Mouse (Mus musculus): Measurements from ENCODE around the gene Mrpl54.

Gene Mrpl54

DNA sequence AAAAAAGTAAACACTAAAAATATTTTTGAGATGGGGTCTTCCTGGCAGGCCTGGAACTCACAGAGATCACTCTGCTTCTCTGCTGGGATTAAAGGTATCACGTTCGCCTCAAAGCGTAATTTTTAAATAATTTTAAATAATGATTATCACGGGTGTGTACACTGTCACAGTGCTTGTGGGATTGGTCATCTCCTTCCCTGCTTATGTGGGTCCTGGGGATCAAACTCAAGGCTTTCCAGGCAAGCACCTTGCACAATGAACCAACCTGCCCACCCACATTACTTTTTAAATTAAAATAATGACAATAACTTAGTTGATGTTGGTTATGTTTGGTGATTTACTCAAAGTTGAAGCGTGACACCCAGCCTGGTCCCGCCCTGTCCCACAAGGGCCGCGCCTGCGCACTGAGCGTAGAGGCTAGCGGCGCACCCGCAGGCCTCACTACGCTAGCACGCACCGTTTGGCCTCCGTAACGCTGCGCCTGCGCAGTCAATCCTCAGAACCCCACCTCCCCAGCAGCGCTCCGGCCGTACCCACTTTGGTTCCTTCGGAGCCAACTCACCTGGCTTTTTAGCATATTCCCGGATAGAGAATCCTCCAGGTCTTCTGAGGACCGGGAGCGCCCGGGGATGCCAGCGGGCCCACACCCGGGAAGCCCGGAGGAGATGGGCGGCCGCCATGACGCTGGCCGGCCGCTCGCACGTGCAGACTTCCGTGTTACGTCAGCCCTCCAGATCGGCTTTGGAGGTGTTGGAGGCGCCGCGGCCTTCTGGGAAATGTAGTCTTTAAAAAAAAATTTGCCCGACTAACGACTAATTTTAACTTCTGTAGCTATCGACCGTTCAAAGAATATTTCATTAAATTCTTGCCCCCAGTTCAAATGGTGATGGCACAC is at the start of gene Mrpl54, which contains the start of gene Apba3:
TSS of gene Mrpl54 (minus strand) at position 724 of the 895 bp plus-strand sequence.
TSS of gene Apba3 (plus strand) at position 750 of the 895 bp plus-strand sequence.
- peak; percentile 97 to 98 for DNase-seq

DNA sequence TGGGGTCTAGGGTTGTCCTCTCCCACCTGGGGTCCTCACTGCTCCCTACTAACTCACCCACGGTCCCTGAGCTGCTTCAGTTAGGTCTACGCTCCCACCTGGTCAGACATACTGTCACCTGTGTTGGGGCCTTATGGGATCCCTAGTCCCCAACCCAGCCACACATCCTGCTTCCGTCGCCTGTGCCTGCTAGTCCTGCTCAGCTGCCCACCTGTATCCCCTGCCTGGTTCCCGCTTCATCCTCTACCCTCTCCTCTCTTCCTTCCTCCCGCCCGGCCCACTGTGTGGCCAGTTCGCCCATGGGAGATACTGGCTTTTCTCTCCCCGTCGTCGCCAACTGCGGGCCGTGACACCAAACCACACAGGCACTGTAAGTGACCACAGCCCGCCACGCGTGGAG is 48.9 kb upstream of the Mrpl54 start:
- DNase-seq = no peak

DNA sequence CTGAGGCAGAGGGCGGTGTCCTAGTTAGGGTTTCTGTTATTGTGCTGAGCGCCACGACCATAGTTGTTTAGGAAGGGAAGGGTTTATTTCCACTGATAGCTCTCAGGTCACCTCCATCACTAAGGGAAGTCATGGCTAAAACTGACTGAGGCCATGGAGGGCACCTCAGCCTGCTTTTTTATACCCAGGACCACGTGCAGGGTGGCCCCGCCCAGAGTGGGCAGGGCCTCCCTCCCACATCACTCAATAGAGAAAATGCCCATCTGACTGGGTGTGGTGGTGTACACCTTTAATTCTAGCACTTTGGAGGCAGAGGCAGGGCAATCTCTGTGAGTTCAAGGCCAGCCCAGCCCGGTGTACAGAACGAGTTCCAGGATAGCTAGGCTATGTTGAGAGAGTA is 47.5 kb upstream of the Mrpl54 start:
- DNase-seq = no peak

DNA sequence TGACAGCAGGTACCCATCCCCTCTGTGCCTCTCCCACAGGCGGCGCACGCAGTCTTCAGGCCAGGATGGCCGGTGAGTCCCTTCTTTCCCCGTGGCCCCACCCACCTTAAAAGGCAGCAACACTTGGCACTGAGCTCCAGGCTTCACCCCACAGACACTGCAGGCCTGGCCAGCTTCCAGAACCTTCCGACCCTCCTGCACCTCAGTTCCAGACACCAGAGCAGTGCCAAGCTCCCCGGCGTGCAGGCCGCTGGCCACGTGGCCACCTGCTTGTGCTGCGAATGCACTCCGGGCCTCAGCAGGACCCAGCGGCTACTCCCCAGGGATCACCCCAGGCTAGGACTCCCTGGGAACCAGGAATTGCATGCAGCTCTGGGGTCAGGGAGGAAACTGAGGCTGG is 46.8 kb upstream of the Mrpl54 start:
- no peak for DNase-seq

DNA sequence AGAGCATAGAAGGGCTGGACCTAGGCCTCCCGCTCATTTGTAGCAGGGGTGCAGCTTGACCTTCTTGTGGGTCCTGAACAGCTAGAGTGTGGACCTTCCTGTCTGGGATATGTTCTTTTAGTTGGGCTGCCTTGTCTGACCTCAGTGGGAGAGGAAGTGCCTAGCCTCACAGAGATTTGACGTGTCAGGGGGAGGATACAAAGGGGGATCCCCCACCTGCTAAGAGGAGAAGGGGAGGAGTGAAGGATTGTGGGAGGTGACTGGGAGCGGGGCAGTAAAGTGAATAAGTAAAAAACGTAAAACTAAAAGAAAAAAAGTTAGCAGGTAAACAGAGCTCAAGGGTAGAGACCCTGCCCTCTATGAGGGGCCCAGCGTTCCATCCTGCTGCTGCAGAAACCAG is 42.8 kb upstream of the Mrpl54 start:
- no peak for DNase-seq

DNA sequence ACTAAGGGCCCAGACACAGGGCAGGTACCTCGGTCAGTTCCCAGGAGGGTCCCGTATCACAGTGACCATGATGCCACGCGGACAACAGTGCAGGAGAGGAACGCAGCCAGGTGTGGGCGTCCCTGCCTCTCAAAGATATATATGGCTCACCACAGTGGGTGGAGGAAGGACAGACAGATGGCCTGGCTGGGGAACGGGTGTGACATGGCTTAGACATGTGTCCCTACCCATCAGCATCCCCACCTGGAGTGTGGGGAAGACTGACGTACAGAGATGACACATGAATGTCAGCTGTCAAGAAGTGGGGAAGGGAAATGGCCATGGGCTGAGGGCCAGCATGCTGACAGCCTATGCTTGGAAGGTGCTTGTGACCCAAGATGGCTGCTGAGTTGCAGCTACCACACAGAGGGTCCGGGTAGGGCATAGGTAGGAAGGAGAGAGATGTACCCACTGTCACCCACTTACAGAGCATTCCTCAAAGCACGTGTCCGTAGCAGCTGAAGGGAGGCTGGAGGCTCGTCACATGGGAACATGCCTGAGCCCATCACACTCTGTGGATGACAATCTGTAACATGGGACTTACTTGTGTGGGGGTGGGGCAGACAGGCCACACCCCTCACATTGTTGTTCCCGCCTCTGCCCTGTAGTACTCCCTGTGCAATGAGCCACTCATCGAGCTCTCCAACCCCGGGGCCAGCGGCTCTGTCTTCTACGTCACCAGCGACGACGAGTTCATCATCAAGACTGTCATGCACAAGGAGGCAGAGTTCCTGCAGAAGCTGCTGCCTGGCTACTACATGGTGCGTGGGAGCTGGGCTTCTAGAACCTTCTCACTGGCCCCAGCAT is 40.3 kb upstream of the Mrpl54 start:
- DNase-seq = no peak

DNA sequence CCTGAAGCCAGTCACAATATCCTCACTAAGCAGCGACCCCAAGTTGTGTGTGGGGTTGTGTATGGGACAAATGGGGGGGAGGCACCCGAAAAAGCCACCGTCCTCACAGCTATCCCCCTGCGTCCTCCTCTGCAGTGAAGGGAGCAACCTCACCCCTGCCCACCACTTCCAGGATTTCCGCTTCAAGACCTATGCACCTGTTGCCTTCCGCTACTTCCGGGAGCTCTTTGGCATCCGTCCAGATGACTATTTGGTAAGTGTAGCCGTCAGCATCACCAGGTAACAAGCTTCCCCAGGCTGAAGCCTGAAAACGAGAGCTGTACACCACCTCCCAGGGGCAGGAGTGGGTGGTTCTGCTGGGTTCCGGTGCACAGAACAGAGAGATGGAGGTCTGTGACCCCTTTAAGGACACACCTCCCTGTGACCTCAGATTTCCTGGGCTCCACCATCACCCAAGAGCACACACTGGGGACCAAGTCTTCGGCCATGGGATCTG is 39.5 kb upstream of the Mrpl54 start:
- no peak for DNase-seq

DNA sequence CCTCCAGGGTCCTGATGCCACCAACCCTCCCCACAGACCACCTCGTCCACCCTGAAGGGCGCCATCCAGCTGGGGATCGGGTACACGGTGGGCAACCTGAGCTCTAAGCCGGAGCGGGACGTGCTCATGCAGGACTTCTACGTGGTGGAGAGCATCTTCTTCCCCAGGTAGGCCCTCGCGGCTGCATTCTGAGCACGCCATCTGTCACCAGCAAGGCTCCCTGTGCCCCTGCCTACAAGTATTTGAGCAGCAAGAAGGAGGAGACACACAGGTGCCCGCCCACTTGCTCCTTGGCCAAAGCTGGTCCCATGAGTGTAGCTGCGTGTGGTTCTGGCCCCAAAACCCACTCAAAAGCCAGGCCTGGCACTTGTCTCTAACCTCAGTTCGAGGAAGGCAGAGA is 38.9 kb upstream of the Mrpl54 start:
- DNase-seq = peak in 1 of 2 experiments; percentile 67

DNA sequence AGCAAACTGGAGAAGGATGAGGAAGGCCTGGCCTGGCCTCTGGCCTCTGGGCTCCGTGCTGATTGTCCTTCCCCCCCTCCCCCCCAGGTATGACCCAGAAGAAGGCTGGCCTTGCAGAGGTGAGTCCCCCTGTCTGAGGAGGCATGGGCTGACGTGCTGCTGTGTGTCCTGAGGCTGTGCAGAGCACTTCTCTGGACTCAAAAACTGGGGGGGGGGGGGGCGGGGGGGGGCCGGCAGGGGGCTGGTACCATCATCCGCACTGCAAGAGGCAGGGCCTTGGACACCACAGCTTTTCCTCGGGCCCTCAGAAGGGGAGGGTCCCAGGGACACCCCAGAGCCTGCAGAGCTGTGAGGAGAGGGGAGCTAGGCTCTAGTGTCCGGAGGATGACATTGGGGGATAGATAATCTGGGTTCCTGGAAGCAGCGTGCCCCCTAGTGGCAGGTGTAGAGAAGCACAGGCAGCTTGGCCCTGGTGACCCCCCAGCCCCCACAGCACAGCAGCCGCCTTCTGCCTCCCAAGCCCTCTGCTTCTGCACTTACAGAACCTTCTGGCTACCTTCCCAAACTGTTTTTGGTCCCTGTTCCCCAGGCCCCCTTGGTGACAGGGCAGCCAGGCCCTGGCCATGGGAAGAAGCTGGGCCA is 38.0 kb upstream of the Mrpl54 start:
- peak; percentile 81 to 87 for DNase-seq

DNA sequence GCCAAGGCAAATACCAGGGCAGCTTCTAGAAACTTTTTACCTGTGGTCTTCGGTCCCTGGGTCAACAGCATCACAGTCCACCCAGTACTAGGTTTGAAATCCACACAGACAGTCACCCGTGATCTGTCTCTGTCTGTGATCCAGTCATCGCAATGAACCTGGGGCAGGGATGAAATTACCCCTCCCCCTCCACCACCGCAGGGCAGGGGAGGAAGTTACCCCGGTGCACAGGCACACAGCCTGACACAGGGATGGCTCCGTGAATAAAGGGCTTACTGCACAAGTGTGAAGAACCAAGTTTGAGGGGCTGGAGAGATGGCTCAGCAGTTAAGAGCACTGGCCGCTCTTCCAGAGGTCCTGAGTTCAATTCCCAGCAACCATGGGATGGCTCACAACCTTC is 37.0 kb upstream of the Mrpl54 start:
- DNase-seq = no peak

DNA sequence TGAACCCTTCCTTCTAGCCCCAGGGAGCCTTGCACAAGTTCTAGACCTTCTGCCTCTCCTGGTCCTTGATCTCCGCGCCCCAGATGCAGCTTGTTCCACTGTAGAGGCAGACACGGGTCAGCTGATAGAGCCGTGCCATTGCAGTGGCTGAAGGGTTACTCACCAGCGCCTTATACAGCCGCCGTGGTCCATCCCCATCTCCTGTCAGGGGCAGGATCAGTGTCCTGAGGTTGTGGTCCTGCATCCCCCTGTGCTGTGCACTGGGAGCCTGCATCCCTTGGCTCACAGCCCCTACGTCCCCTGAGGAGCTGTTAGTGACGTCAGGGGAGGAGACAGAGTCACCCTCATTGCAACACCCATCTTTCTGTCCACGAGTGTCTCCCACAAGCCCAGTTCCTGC is 36.5 kb upstream of the Mrpl54 start:
- no peak for DNase-seq

DNA sequence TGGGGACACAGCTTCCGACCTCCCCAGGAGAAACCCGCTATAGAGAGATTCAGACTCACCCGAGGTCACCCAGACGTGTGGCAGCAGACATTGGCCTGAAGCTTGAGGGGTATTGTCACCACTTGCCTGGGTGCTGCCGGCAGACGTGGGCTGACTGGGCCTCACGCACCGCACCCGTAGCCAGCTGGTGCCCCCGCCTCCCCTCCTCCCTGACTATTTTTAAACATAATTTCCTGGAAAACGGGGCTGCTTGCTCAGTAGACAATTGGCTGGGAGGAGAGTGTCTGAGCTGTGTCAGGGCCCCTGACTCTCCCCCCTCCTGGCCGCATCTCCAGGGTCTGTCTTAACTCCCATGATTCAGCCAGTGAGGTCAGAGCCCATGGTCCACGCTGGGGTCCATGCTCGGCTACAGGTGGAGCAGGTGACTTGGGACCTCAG is 36.1 kb upstream of the Mrpl54 start:
- DNase-seq = no peak

DNA sequence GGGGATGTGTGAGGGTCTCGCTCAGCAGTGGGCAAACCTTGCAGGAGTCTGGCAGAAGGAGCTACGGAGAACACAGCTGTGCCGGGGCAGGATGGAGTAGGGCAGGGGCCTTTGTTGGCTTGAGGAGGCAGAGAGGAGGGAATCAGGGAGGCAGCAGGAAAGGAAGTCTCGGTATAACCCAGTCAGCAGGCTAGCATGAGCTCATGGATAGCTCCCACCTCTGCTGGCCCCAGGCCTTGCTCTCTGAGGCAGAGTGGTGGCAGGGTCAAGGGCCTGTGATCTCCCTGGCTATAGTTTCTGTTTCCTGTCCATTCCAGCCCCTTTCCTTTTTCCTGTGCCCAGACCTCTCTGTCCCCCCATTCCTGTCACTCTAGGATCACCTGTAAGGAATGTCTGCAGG is 35.6 kb upstream of the Mrpl54 start:
- DNase-seq = no peak

DNA sequence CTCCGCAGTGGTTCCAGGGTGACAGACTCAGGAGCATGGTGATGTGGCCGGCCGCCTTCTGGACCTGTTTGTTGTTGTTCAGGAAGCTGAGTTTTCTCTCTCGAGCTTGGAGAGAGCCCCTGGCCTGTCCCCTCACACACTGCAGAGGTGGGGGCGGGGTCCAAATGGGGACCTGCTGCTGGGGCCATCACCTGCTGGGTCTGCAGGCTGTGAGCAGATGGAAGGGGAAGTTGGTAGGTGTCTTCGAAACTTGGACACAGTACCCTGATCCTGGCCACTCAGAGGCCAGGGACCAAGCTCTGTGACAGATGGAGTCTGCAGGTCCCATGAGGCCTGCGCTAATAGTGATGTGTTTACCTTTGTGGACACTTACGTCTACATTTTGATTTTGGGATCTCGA is 34.6 kb upstream of the Mrpl54 start:
- peak; percentile 68 to 78 for DNase-seq

DNA sequence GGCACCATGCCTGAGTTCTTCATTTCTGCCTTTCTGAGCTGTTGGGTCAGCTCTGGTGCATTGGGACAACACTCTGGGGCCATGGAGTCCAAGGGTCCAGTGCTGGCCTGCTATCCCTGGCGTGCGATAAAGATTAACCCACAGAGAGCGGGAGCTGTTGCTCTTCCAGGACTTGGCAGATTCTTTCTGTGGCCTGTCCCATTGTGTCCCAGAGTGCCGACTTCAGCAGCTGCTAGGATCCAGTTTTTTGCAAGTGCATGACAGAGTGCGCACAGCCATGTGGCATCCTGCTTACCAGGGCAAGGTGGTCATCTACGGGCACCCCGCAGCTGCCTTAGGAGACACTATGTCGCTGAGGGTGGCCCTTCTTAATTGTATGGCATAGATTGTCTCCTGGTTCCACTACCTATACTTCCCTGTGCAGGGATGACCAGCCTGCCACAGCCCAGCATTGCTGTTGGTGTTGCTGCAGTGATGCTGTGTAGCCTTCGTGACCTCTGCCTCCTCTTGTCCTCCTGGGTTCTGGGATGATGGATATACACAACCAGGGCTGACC is 33.7 kb upstream of the Mrpl54 start:
- no peak for DNase-seq

DNA sequence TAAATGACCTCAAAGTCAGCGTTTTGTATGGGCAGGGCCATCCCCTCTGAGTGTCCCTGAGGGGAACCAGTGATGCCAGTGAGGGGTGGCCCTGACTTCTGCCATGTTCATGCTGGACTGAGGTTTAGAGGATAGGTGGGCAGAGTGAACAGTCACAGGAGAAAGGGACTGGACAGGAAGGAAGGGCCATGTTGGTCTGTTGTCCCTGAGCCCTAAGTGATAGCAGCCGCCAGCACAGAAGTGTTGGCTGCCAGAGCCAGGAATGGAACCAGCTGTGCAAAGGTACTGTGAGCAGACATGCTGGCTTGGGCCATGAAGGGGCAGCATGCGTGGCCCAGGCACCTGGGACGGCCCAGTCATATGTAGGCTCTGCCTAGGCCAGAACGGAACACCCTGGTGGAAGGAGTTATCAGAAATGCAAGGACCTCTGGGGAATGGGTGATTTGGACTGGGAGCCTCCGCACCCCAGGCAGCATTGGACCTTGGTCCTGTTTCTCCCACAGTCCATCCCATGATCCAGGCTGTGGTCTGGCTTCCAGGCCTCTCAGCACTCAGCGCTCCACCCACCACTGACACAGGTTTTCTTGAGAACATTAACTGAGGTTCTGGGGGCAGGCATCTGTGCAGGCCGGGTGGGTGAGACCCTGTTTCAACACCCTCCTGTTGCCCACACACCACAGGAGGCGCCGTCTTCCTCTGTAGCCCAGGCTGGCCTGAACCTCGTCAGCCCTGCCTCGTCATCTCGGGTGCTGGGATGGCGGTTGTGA is 33.0 kb upstream of the Mrpl54 start:
- no peak for DNase-seq

DNA sequence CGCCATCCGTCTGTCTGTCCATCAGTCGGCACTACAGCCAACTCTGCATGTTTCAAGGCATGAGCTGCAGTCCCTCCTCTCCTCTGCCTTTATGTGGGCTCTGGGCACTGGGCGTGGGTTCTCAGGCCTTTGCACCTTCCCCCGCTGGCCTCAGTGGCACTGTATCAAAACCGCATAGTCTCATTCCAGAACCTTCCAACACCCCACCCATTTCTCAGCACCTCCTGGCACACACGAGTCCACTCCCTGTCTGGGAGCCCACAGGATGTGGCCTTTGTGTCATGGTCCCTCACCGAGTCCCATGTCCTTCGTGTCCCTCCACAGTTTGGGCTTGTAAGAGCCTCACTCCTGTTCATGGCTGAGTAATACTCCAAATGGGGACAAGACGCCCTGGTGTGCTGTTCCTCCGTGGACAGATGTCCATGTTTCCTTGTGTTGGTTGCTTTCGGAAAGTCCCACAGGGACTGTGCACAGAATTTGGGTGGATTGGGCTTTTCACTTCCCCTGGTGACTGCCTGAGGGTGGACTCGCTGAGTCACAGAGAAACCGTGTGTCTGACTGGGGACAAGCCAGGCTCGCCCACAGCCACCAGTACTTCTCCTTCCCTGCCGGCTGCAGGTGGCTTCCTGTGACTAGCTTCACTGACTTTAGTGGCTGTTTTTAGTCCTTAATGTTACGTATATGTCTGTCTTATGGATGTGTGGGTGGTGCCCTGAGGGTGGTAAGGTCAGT is 31.8 kb upstream of the Mrpl54 start:
- no peak for DNase-seq

DNA sequence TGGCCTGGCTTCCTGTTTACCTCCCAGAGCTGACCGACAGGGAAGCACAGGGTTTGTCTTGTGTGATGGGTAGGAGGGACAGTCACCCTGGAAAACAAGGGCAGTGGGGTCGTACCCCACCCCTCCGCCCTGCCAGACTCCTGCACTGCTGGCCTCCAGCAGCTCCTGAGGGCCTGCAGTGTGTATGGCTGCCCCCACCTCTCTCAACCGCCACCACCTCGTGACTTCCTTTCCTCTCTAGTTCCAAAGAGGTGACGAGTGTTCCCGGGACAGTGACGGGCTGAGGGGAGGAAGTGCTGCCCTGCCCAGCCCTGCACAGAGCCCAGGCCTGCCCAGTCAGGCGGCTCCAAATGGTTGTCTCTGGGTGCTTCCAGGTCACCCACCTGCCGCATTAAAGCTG is 31.1 kb upstream of the Mrpl54 start:
- DNase-seq = no peak

DNA sequence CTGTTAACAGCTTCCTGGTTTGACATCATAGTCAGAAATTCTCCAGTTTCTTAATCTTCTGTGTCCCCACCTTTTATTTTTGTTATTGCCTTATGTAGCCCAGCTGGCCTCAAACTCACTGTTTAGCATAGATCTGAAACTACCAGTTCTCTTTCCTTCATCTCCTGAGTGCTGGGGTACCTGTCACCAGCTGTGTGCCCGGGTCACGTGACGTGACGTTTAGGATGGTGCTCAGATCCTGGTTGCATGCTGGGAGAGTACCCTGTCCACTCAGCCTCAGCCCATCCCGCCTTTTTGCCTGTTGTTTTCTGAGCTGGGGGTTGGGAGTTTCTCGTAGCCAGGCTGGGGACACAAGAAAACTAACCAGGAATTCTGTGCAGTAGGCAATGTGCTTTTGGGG is 30.5 kb upstream of the Mrpl54 start:
- no peak for DNase-seq

DNA sequence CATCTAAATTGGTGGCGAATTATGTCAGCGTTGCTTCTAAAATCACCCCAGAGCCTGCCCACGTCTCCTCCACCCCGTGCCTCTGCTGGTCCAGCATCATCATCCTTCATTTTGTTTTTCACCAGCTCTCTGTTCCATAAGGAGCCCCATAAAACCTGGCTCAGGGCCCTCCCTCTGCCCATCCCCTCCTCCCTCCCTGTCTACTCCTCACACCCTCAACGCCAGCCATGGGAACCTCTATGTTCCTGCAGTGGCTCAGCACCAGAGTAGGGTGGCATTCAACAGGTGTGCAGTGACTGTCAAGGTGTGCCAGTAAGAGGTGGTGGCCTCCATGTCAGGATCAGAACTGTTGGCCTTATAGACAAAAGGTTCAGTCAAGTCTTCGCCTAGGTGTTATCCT is 28.5 kb upstream of the Mrpl54 start:
- DNase-seq = peak in 1 of 2 experiments; percentile 44

DNA sequence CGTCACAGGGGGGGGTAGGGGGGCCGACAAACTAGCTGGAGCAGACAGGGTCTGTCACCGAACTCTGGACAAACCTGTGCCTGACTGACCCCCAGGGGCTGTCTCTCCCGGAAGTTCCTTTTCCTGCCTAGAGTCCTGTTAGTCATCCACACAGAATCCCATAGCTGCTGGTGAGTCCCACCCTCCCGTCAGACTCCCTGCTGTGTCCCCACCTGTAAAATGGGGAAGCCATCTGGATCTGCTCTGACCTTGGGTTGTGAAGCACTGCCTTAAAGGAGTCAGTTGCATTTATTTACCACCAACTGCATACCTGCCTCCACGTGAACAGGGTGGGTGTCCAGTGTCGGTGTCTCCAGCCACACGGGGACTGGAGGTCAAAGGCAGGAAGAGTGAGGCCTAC is 27.7 kb upstream of the Mrpl54 start:
- peak; percentile 78 to 79 for DNase-seq

Measured in cerebellum, postnatal 10 days (tissue).